Mouse (Mus musculus) heart, embryonic 16.5 days (tissue): ENCODE data around the gene Rgl2. TPM values are rescaled to one million over a fixed set of nuclear protein-coding genes. Genes with fewer than 3 reads are reported as not detected.
"Not testable (repeated sequence)": the region's sequence is repeated elsewhere in the genome, so short reads cannot be mapped to it uniquely, and the experiment has no call there.

Experiments
- ATAC-seq: fragments of 200-750 bp; cut with Nextera tagmentation; replicated peaks from 2 replicates; pipeline ENCODE4 v1.8.0; 2017; ENCODE audit warnings: moderate number of reproducible peaks; ENCODE audit not compliant: insufficient read depth, low FRiP score; ENCODE audit errors: extremely low read depth
- H3K27ac ChIP-seq: fragments of 300-500 bp; sonication (generic); 2 replicates; pipeline ENCODE4 v1.5.1; 2014; ENCODE audit warnings: mild to moderate bottlenecking, low read length, control low read depth, moderate library complexity
- H3K27me3 ChIP-seq: fragments of 300-500 bp; sonication (generic); 2 replicates; pipeline ENCODE4 v1.6.1; 2014; ENCODE audit warnings: low read length, mixed read lengths; ENCODE audit not compliant: control insufficient read depth, insufficient read depth
- H3K36me3 ChIP-seq: fragments of 300-500 bp; sonication (generic); 2 replicates; pipeline ENCODE4 v1.6.1; 2014; ENCODE audit not compliant: control insufficient read depth, insufficient read depth
- H3K4me1 ChIP-seq: fragments of 300-500 bp; sonication (generic); 2 replicates; pipeline ENCODE4 v1.6.1; 2014; ENCODE audit warnings: low read length, mixed read lengths; ENCODE audit not compliant: control insufficient read depth, insufficient read depth
- H3K4me2 ChIP-seq: fragments of 300-500 bp; sonication (generic); 2 replicates; pipeline ENCODE4 v1.6.1; 2014; ENCODE audit warnings: low read depth, mild to moderate bottlenecking, control low read depth, low read length
- H3K4me3 ChIP-seq: fragments of 300-500 bp; sonication (generic); 2 replicates; pipeline ENCODE4 v1.5.1; 2014; ENCODE audit warnings: mild to moderate bottlenecking, control low read depth, low read length
- H3K9ac ChIP-seq: fragments of 300-500 bp; sonication (generic); 2 replicates; pipeline ENCODE4 v1.6.1; 2014; ENCODE audit warnings: low read length, control low read depth
- H3K9me3 ChIP-seq: fragments of 300-500 bp; sonication (generic); replicated peaks from 2 replicates; pipeline ENCODE4 v1.6.1; 2016; ENCODE audit warnings: low read length; ENCODE audit not compliant: control insufficient read depth
- WGBS: fragments of 180-500 bp; shearing (Covaris S2); extraction: QIAGEN DNeasy Blood & Tissue Kit; methylation state at CpG from one replicate; pipeline ENCODE4 v1.1.7; 2014; 5-methylcytosine and 5-hydroxymethylcytosine counted together
- polyA plus RNA-seq: library from polyadenylated mRNA; unstranded; fragments of >200 nt; fragmentation: Nextera tagmentation; extraction: Ambion mirVana; gene quantifications from 2 replicates; pipeline ENCODE4 v1.2.1, GENCODE M21; 2015

Rgl2 gene
- polyA plus RNA-seq, 1 experiment from 2014 or later, result 40.8 TPM

DNA sequence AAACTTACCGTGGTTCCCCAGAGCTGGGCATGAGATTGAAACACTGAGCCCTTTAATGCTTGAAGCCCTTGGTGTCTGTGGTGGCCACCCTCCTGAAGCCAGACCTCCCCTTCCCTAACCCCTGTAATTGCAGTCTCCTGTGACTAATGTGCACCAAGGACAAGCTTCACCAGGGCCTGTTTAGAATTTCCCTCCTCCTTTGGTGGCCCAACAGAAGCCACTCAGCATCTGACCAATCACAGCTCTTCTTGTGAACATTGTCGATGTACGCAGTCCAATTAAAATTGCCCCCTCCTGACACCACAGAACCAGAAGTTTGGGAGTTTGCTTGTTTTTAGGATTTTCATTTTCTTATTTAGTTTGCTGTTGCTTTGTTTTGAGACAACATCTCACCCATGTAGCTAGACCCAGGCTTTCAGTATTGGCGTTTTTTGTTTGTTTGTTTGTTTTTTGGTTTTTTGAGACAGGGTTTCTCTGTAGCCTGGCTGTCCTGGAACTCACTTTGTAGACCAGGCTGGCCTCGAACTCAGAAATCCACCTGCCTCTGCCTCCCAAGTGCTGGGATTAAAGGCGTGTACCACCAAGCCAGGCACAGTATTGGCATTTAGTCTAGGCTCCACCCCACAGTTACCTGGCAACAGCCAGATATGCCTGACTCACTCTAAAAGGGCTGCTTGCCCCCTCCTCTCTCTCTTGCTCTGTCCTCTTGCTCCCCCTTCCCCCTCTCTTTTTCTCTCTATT lies 25.3 kb upstream of the Rgl2 start:
- not testable (repeated sequence) for H3K4me3 ChIP-seq, H3K27ac ChIP-seq, H3K4me1 ChIP-seq, H3K36me3 ChIP-seq, ATAC-seq, H3K27me3 ChIP-seq, H3K4me2 ChIP-seq, H3K9me3 ChIP-seq, H3K9ac ChIP-seq
- WGBS, result 72% methylated on average over 6 of the region's 6 CpGs

DNA sequence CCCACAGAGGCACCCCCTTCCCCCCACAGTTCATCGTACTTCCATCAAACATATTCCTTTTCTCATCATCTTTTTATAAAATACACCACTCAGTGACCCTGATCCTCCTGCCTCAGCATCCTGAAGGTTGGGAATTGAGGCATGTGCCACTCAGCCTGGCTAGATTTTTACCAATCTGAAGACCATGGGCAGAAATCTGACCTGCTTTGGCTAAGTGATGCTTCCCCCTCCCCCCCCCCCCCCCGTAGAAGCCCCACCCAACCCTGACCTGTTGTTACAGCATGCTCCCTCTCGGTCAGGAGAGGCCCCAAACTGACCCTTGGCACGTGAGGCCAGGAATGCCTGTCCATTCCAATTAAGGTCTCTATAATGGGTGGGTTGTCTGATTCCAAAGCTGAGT lies 24.5 kb upstream of the Rgl2 start, which contains the start of gene Platr17:
Gene Platr17 (plus strand): TSS at position 301 of the 400 bp plus-strand sequence.
- not testable (repeated sequence) for H3K4me2 ChIP-seq, H3K9me3 ChIP-seq, H3K4me1 ChIP-seq, H3K4me3 ChIP-seq, H3K9ac ChIP-seq, H3K36me3 ChIP-seq, ATAC-seq, H3K27me3 ChIP-seq, H3K27ac ChIP-seq
- 39% methylated on average over 3 of the region's 4 CpGs for WGBS

DNA sequence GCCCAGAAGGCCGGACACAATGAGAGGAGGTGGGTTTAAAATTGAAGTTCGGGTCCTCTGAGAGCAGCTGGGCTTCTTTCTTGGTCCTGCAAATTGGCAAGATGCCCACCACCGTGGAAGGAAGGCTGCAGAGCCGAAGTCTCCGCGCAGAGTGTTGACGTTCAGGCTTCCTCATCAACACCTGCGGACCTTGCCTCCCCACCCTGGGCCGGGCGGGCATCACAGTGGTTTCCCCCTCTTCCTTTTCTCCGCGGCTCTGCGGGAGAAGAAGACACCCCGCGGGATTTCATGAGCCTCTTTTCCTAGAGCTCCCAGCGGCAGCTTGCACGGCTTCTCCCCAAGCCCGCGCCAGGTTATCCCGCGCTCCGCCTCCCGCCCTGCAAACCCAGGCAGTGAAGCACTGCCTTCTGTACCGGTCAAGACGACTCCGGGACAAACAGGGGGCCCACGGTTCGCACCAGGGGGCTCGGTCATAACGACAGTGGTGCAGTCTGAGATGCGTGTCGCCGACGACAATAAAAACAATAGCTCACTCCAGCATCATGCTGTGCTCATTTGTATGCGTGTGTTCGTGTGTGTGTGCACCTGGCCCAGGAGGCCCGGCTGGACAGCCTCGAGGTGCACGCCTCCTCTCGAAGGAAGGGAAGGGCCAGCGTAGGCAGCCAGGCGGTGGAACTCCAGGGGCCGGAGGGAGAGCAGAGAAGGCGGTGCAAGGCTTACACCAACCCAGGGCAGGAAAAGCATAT lies 20.8 kb upstream of the Rgl2 start:
- H3K4me3 ChIP-seq, result peak overlapping the region; percentile 77
- under 1% methylated on average over 43 of the region's 44 CpGs for WGBS

GRCm38 (mm10) chr17:33909077-33909868 lies 20.1 kb upstream of the Rgl2 start, which contains the start of gene Daxx:
Gene Daxx (plus strand): TSS chr17:33909414.
- peaks cover 30% of the 10 kb centered on the region for H3K36me3 ChIP-seq
- WGBS, result under 1% methylated on average over 68 of the region's 68 CpGs
- H3K9me3 ChIP-seq, result no peaks in the 10 kb centered on the region
- peaks cover 7% of the 10 kb centered on the region for H3K4me1 ChIP-seq
- ATAC-seq, result peak; percentile 96
- H3K4me3 ChIP-seq, result peak within 1 kb of the TSS; percentile 77
- no peaks in the 10 kb centered on the region for H3K27me3 ChIP-seq
- H3K4me2 ChIP-seq, result peak within 1 kb of the TSS; percentile 94
- peak within 1 kb of the TSS; percentile 89 for H3K27ac ChIP-seq
- H3K9ac ChIP-seq, result peak within 1 kb of the TSS; percentile 90

More for the DNA sequence above, 20.8 kb upstream of the Rgl2 start:
- Histone ChIP-seq H3K4me2 (peak overlapping the region; percentile 94), H3K4me1 (peaks cover 7% of the 10 kb centered on the region), H3K9me3 (no peaks in the 10 kb centered on the region), H3K9ac (peak overlapping the region; percentile 73), H3K27me3 (no peaks in the 10 kb centered on the region), H3K36me3 (peaks cover 23% of the 10 kb centered on the region), H3K27ac (peak overlapping the region; percentile 70)
- peak; percentile 46 for ATAC-seq

DNA sequence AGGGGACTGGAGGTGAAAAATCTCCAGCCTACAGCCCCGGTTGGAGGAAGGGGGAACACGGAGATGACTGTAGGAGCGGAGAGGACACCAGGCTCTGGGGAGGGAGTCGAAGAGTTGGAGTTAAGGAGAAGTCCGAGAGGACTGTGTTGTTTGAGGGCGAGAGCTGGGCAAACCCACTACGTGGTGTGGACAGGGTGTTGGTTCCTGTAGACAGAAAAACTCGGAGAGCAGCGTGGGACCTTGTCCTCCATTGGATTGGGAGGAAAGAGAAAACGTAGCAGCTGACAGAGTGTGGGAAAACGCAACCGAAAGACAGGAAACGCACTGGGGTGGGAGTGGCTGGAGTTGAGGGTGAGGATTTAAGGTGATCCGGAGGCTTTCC lies 19.5 kb upstream of the Rgl2 start:
- Histone ChIP-seq H3K9me3 (no peaks in the 10 kb centered on the region), H3K27me3 (no peaks in the 10 kb centered on the region), H3K9ac (peak overlapping the region; percentile 90), H3K27ac (peak overlapping the region; percentile 89), H3K4me2 (peak overlapping the region; percentile 77), H3K4me1 (peaks cover 7% of the 10 kb centered on the region), H3K4me3 (peak overlapping the region; percentile 77), H3K36me3 (peaks cover 33% of the 10 kb centered on the region)
- under 1% methylated on average over 14 of the region's 14 CpGs for WGBS
- ATAC-seq, result 0 out of 2 replicates have a peak, but pooled peaks have one; percentile 0

DNA sequence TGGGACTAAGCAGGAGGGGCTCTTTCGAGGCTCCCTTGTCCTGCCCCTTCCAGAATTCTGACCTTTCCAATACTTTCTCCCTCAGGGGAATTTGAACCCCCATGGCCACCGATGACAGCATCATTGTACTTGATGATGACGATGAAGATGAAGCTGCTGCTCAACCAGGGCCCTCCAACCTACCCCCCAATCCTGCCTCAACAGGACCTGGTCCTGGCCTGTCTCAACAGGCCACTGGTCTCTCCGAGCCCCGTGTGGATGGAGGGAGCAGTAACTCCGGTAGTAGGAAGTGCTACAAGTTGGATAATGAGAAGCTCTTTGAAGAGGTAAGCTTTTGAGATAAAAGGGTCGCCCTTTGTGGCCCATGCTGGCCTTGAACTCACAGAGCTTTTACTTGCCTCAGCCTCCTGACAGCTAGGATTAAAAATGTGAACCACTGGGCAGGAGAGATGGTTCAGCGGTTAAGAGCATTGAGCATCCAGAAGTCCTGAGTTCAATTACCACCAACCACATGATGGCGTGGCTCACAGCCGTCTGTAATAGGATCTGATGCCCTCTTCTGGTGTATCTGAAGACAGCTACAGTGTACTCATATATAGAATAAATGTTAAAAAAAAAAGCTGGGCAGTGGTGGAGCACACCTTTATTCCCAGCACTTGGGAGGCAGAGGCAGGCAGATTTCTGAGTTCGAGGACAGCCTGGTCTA lies 18.8 kb upstream of the Rgl2 start:
- peaks cover 13% of the 10 kb centered on the region for H3K4me1 ChIP-seq
- no peaks in the 10 kb centered on the region for H3K9me3 ChIP-seq
- H3K4me2 ChIP-seq, result peak overlapping the region; percentile 77
- peak overlapping the region; percentile 89 for H3K27ac ChIP-seq
- no peak for ATAC-seq
- H3K36me3 ChIP-seq, result peaks cover 33% of the 10 kb centered on the region
- H3K9ac ChIP-seq, result peak overlapping the region; percentile 90
- peak overlapping the region; percentile 77 for H3K4me3 ChIP-seq
- WGBS, result 47% methylated on average over 11 of the region's 11 CpGs
- H3K27me3 ChIP-seq, result no peaks in the 10 kb centered on the region

GRCm38 (mm10) chr17:33911052-33911812 lies 18.1 kb upstream of the Rgl2 start:
- no peaks in the 10 kb centered on the region for H3K27me3 ChIP-seq
- WGBS, result 87% methylated on average over 31 of the region's 31 CpGs
- H3K4me3 ChIP-seq, result no peak overlapping the region
- no peak overlapping the region for H3K9ac ChIP-seq
- H3K27ac ChIP-seq, result no peak overlapping the region
- H3K4me2 ChIP-seq, result no peak overlapping the region
- no peaks in the 10 kb centered on the region for H3K9me3 ChIP-seq
- no peak for ATAC-seq
- H3K36me3 ChIP-seq, result peaks cover 33% of the 10 kb centered on the region
- H3K4me1 ChIP-seq, result peaks cover 13% of the 10 kb centered on the region
